Mouse (Mus musculus): Measurements from ENCODE around the gene Itgad.

Gene Itgad

GRCm38 (mm10) chr7:128180126-128180525 is 25.9 kb downstream of the Itgad start:
- DNase-seq (ENCODE audit: low spot score) = no peak

- DNase-seq (ENCODE audit: low spot score) = no peak
Measured at GRCm38 (mm10) chr7:128180546-128180945, 26.4 kb downstream of the Itgad start.

- DNase-seq (ENCODE audit: low spot score) = no peak
Measured at GRCm38 (mm10) chr7:128181691-128182090, 27.5 kb downstream of the Itgad start.

DNA sequence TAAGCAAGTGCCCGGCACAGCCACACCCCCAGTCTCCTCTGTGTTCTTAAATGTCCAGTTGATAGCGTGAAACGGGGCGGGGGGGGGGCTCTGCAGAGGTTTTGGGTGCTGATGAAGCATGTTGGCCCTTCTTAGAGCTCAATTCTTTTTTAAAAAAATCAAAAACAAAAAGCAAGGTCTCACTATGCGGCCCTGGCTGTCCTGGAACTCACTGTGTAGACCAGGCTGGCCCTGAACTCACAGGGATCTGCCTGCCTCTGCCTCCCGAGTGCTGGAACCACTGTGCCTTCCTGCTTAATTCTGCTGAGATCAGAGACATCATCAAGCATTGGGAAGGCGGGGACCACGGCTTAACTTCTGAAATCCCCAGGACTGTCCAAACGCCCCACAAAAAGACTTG is 47.4 kb downstream of the Itgad start:
- no peak for DNase-seq (ENCODE audit: low spot score)

GRCm38 (mm10) chr7:128203071-128203470 is 48.9 kb downstream of the Itgad start:
- no peak for DNase-seq (ENCODE audit: low spot score)

- no peak for DNase-seq (ENCODE audit: low spot score)
Measured at GRCm38 (mm10) chr7:128204179-128204578, 50.0 kb downstream of the Itgad start.

- no peak for DNase-seq (ENCODE audit: low spot score)
Measured at GRCm38 (mm10) chr7:128205695-128206094, 51.5 kb downstream of the Itgad start.

DNA sequence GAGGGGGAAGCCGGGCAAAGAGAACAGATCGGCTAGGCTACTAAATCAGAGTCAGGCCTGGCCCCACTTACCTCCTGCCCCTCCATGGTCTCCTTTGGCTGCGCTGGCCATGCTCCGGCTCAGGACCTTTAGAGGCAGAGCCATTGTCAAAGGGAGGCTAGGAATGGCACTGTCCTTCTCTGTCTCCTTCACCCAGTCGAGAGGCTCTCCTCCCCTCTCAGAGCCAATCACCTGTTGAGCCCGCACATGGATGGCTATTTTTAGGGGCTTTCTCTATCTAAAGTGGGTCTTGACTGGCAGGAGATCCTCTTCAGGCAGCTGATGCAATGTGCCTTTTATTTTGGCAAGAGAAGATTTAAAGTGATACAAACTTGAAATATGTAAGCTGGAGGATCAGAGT is 52.0 kb downstream of the Itgad start, which contains the start of gene Cox6a2:
Gene Cox6a2 (minus strand): TSS at position 236 of the 400 bp plus-strand sequence.
- peak; percentile 16 for DNase-seq (ENCODE audit: low spot score)

DNA sequence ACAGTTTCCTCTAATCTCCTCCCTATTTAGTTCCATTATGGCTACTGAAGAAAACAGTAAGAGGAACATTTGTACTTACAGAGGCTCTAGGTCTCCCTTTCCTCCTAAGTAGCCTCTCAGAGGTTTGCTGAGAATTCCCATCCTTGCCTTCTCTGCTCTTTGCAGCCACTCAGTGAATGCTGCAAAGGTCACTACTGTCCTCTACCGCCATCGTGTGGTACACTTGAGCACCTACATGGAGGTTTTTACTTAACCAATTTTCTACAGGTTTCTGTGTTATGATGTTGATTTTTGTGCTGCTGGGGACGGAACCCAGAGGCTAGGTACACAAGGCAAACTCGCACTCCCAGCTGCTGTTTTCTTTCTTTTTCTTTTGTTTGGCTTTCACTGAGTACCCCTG is 54.0 kb downstream of the Itgad start:
- peak; percentile 59 for DNase-seq (ENCODE audit: low spot score)

- no peak for DNase-seq (ENCODE audit: low spot score)
Measured at GRCm38 (mm10) chr7:128209826-128210225, 55.6 kb downstream of the Itgad start.

GRCm38 (mm10) chr7:128219952-128220351 is 65.8 kb downstream of the Itgad start:
- DNase-seq (ENCODE audit: low spot score) = no peak

DNA sequence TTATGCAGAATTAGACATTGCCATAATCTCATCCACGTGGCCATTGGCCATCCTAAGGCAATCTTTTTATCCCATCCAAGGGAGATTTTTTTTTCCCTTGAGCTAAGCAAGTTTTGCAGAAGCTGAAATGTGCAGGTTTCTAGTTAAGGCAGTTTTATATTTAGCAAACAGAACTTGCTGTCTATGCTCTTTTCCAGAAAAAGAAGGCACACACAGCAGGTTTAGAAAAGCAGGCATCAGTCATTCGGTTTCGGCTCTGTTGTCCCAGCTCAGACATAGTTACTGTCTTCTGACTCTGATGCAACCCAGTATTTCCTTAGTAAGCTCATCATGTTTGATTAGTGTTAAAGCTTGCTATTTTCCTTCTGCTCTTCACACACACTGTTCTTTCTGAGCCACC is 66.8 kb downstream of the Itgad start:
- no peak for DNase-seq (ENCODE audit: low spot score)

DNA sequence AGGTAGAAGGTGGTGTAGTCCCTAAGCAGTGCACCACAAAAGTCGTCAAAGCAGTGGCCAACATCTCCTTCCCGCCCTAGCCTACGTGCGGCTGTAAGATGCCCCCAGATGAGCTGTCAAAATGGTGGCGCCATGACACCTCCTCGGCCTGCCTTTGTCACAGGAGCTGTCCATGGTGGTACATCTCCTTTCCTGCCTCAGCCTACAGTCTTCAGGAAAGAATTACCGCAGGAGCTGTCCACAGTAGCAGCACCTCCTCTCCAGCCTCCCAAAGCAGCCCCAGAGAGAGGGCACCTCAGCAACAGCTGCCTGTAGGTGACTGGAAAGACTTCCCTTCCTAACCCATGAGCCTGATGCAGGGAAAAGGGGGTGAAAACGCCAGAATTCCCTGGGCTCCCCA is 77.6 kb downstream of the Itgad start:
- no peak for DNase-seq (ENCODE audit: low spot score)

DNA sequence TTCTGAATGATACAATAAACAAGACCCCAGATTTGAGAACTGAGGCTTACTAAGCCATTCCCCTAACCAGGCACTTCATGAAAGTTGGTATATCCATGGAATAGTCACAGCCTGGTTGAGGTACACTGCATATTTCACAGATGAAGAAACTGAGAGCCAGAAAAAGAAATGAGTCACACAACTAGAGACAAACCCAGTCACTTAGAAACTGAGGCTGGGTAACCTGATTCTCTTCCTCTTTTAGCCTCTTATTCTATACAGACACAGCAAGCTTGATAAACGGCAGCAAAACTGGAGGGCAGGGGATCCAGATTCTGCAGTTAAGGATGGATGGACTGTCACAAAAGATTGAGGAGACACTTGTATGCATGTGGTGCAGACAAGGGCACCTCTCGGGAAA is 80.6 kb downstream of the Itgad start:
- DNase-seq (ENCODE audit: low spot score) = no peak

DNA sequence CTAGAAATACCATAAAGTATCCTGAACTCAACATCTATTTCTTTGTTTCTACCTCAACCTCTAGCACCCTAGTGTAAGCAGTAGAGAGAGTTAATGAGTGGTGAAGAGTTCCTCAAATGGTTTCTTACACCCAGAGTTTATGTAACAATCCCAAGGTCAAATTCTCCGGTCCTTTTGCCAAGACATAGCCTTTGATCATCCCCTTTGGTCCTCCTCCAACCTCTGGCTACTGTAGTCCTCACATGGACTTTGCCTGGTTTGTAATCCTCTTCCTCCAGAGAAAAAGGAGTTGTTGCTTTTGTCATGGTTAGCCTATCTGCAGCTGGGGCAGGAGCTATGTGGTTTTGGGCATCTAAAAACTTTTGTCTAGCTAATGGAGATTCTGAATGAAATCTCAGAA is 81.3 kb downstream of the Itgad start:
- DNase-seq (ENCODE audit: low spot score) = no peak

- DNase-seq (ENCODE audit: low spot score) = no peak
Measured at GRCm38 (mm10) chr7:128236426-128236825, 82.2 kb downstream of the Itgad start.

- DNase-seq (ENCODE audit: low spot score) = peak; percentile 84
Measured at GRCm38 (mm10) chr7:128236856-128237592, 82.8 kb downstream of the Itgad start, which contains the start of gene Armc5. Gene Armc5 (plus strand): TSS chr7:128237342.

- DNase-seq (ENCODE audit: low spot score) = no peak
Measured at GRCm38 (mm10) chr7:128237593-128237926, 83.4 kb downstream of the Itgad start.

DNA sequence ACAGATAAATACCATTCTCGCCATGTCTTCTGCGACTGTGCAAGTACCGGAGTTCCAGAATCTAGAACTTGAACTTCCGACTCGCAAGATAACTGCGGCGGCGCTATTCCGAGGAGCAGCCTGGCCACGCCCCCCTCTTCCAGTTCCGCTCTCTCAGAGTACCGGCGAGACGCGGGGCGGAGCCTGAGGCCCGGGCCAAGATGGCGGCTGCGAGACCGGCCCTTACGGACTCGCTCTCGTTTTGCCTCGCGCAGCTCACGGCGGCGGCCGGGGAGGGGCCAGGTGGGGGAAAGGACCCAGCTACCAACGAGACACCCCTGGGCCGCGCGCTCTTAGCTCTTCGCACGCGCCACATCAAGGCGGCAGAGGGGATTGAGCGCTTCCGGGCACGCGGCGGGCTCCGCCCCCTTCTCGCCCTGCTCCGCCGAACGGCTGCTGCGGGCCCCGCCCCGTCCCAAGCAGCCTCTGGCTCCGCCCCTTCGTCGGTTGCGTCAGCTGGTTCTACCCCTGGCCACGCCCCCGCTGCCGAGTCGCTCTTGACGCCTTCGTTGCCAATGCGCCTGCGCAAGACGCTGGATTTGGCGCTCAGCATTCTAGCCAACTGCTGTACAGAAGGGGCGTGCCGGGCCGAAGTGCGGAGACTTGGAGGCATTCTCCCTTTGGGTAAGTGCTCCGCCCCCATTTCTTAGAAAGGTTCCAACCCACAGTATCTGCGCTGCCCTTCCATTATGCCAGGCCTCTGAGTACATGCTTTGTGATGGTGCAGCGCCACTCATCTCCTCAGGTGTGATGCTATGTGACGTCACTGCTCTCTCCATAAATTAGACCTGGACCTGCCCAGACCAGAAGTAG is 84.0 kb downstream of the Itgad start, which contains the start of gene 9130023H24Rik:
Gene 9130023H24Rik (minus strand): TSS at position 105 of the 852 bp plus-strand sequence.
- peak; percentile 99 for DNase-seq (ENCODE audit: low spot score)

- DNase-seq (ENCODE audit: low spot score) = peak; percentile 68
Measured at GRCm38 (mm10) chr7:128238991-128239390, 84.8 kb downstream of the Itgad start.

- no peak for DNase-seq (ENCODE audit: low spot score)
Measured at GRCm38 (mm10) chr7:128240131-128240784, 86.1 kb downstream of the Itgad start.

DNA sequence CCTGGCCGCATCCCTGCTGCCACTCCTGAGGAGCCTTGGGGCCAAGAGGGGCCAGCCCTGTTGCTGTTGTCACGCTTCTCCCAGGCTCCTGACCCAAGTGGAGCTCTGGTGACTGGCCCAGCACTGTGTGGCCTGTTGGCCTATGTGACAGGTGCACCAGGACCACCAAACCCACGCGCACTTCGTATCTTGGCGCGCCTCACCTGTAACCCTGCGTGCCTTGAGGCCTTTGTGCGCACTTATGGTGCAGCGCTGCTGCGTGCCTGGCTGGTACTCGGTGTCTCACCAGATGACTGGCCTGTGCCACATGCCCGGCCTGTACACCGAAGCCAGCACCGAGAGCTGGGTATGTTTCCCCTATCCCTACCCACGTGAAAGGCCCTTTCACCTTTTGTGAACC is 88.2 kb downstream of the Itgad start:
- DNase-seq (ENCODE audit: low spot score) = no peak

DNA sequence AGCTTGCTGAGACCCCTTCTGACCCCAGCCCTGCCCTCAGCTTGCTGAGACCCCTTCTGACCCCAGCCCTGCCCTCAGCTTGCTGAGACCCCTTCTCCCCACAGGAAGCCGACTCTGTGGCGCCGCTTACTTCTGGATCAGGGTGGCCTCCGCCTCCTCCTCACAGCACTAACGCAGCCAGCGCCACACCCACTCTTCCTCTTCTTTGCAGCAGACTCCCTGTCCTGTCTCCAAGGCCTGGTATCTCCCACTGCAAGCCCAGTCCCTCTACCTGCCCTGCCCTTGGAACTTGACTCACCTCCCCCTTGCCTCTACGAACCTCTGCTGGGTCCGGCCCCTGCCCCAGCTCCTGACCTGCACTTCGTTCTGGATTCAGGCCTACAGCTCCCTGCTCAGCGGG is 89.7 kb downstream of the Itgad start:
- peak; percentile 16 for DNase-seq (ENCODE audit: low spot score)

Measured in lung, postnatal 25 days (tissue).